Mouse (Mus musculus) liver, adult 2 months (tissue): Measurements from ENCODE around the gene Klf15.

Source experiments
- CTCF ChIP-seq: fragments of 200-500 bp; IDR thresholded peaks from 2 replicates; pipeline ENCODE4 v1.5.1; 2011; ENCODE audit warnings: low read depth, low read length, control low read depth
- POLR2A ChIP-seq: fragments of 200-500 bp; IDR thresholded peaks from 2 replicates; pipeline ENCODE4 v1.6.1; 2011; ENCODE audit warnings: low read length, control low read depth; ENCODE audit not compliant: insufficient read depth; ENCODE audit errors: extremely low read depth

DNA sequence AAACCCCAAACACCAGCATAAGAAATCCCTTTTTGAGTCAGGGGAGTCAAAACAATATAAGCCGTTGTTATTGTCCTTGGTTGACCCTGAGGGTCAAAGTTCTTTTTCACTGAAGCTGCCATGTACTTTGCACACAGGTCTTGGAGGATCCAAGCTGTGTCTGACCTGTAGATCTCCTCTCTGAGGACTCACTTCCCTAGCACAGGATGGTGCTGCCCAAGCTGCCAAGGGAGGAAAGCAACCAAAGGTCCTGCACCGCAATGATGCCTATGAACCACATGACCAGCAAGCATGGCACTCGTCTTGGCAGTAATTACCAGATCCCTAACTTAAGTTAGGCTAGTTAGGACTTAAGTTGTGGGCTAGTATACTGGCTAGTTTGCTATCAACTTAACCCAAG is 37.0 kb upstream of the Klf15 start:
- TF ChIP-seq CTCF = no peak
- TF ChIP-seq POLR2A = no peak
